Mouse (Mus musculus): ENCODE data around the gene Masp1.

Gene Masp1

DNA sequence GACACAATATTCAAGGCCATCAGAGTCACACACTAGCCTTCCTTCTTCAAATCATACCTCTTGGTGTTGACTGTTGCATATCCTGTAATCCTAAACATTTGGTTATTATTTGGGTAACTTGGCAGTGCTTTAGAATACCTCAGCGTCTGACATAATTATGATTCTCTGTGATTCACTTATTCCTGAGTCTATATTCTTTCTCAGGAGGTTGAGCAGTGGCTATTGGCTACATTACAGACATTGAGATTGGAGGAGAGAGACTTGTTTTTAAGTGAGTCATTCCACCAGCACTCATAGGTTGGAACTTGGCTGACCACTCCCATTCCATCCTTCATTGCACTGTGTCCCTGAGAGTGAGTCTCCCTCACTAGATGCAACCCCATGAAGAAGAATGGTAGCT, 7.2 kb downstream of the Masp1 start:
- no peak for DNase-seq (ENCODE audit: low spot score in 2 of 2)

GRCm38 (mm10) chr16:23511166-23511935, 9.3 kb downstream of the Masp1 start:
- DNase-seq (ENCODE audit: low spot score in 2 of 2), result no peak

GRCm38 (mm10) chr16:23505904-23506687, 14.5 kb downstream of the Masp1 start:
- no peak for DNase-seq (ENCODE audit: low spot score in 2 of 2)

- no peak for DNase-seq (ENCODE audit: low spot score in 2 of 2)
Observed at GRCm38 (mm10) chr16:23504320-23504744, 16.3 kb downstream of the Masp1 start.

DNA sequence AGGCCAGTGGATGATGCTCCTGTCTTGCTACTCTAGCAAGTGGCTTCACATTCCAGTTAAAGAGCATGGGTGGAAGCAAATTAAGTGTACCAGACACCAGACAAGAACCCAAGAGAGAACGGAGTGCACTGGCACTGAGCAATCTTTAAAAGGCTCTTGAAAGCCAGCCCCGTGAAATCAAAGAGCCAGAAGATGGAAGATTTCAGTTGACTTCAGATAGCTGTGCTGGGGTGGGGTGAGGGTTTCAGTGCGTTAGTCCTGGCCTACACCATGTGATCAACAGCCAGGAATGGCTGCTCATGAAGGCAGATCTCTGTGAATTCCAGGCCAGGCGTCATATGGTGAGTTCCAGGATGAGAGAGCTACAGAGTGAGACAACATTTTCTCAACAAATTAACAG, 17.3 kb downstream of the Masp1 start:
- no peak for DNase-seq (ENCODE audit: low spot score in 2 of 2)

- no peak for DNase-seq (ENCODE audit: low spot score in 2 of 2)
Observed at GRCm38 (mm10) chr16:23502478-23502877, 18.1 kb downstream of the Masp1 start.

- no peak for DNase-seq (ENCODE audit: low spot score in 2 of 2)
Observed at GRCm38 (mm10) chr16:23501288-23501687, 19.3 kb downstream of the Masp1 start.

DNA sequence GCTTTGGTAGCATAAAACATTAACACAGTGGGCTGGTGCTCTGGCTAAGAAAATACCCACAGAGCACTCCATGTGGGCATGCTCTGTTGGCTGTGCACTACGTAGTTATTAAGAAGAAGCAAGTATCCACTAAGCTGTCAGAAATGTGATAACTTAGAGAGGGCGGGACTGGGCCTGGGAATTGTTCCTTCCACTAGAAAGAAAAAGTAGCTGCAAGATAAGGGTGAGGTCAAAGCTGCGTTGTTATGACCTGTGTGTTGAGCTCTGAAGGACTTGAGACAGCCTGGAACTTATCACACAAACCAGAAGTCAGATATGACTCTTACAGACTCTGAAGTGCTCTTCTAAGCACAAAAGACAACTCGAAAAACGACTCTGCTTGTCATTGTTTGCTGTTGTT, 20.1 kb downstream of the Masp1 start:
- no peak for DNase-seq (ENCODE audit: low spot score in 2 of 2)

DNA sequence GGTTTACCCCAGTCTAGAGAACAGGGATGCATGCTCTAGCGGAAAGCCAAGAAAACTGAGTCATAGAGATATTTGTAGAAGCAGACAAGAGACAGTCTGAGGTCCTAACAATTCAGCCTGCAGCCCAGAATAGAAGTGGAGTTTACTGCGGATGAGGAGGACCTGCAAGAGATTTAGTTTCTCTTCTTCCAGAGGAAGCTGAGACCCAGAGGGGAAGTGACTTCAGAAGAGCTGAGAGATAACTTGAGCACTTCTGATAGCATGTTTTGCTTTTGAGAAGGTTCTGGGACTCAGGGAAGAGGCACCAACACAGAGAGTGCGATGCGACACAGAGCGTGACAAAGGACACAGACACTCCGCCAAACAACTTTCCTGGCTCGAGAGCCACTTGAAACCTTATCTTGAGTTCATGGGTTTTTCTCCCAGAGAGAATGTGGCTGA, 21.9 kb downstream of the Masp1 start:
- DNase-seq (ENCODE audit: low spot score in 2 of 2), result no peak

DNA sequence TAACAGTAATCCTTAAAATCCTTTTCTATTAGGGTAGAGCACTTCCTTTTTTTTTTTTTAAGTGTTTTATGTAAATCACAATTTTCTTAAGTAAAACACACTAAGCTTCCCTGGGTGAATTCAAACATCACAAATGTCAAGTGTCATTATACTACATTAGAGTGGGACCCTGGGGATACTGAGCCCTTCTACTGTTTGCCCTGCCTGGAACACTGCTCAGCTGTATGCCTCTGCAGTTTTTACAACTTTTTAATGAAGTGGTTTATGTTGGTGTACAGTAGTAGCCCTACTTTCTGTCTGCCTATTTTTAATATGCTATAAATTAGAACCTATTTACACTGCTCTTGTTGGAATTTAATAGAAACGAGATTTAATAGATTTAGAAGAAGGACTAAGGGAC, 22.7 kb downstream of the Masp1 start:
- DNase-seq (ENCODE audit: low spot score in 2 of 2), result no peak

- DNase-seq (ENCODE audit: low spot score in 2 of 2), result no peak
Observed at GRCm38 (mm10) chr16:23497440-23497839, 23.2 kb downstream of the Masp1 start.

DNA sequence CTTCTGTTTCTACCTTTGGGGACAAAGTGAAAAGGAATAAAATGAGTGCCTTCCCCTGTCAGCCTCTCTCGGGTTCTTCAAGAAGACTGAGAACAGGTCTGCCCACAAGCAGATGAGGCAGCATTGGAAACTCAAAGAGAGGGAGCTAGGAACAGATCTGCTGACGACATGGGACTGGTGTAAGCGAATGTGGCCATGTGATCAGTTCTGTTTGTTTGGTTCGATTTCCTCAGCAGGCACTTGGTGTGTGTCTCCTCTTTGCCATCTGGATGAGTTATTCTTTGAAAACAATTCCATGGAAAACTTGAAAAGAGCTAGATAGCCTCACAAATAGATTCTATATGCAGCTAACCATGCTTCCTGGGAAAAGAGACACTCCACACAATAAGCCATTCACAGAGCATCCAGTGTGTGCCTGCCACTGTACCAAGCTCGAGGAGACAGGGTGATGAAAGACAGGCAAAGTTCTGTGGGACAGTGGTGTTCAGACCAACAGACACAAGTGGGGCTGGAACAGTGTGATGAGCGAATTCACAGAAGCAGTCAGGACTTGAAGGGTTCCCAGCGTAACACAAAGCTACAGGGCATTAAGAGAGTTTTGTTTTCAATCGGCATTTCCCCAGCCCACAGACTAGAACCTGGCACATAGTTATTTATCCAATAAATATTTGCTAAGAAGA, 24.2 kb downstream of the Masp1 start:
- no peak for DNase-seq (ENCODE audit: low spot score in 2 of 2)

GRCm38 (mm10) chr16:23492783-23493182, 27.8 kb downstream of the Masp1 start:
- DNase-seq (ENCODE audit: low spot score in 2 of 2), result no peak

- DNase-seq (ENCODE audit: low spot score in 2 of 2), result no peak
Observed at GRCm38 (mm10) chr16:23483292-23483691, 37.3 kb downstream of the Masp1 start.

GRCm38 (mm10) chr16:23482846-23483245, 37.8 kb downstream of the Masp1 start:
- no peak for DNase-seq (ENCODE audit: low spot score in 2 of 2)

GRCm38 (mm10) chr16:23482218-23482617, 38.4 kb downstream of the Masp1 start:
- DNase-seq (ENCODE audit: low spot score in 2 of 2), result no peak

DNA sequence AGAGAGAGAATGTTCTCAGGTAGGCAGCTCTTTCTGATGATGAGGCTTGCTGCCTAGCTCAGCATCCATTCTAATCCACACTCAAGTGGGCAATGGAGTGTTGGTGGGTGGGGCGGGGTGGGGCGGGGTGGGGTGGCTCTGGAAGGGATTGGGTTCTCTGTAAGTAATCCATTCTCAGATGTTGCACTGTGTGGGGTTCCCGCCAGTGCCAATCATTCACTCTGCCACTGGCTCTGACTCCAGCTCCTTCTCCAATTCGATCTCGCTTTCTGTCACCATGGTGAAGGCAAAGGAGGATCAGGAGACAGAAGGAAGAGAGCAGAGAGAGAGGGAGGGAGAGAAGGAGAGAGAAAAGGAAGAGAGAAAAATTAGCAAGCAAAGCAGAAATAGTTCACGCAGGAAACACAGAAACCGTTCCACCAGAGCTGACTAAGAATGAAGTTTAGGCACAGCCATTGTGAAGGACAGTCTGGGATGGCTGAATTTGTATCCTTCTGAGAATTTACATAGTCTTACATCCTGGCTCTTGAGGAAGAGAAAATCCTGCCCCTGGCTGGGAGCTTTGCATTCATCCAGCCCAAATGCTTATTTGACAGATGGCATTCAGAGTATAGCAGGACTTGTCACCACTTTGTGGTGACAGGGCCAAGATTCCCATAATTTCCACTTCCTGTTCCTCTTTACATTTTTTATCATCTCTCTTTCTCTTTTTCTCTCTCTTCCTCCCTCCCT, 40.6 kb downstream of the Masp1 start:
- DNase-seq (ENCODE audit: low spot score in 2 of 2), result no peak

- DNase-seq (ENCODE audit: low spot score in 2 of 2), result no peak
Observed at GRCm38 (mm10) chr16:23476598-23476997, 44.0 kb downstream of the Masp1 start.

DNA sequence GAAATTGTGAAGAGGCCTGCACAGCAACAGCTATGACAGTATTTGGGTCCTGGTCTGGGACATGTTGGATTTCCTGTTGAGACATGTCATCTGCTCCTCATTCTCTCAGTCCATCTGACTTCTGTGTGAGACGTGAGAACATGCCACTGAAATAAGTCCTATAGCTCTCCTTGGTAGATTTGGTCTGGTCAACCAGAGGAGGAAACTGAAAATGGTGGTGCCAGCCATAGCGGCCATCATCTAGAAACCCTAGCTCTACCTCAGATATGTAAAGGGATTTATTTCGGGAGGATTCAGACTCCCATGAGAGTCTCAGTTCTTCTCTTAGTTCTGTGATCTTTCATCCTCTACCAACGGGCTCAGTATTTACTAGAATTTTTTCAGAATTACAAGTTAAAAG, 45.0 kb downstream of the Masp1 start:
- DNase-seq (ENCODE audit: low spot score in 2 of 2), result no peak

DNA sequence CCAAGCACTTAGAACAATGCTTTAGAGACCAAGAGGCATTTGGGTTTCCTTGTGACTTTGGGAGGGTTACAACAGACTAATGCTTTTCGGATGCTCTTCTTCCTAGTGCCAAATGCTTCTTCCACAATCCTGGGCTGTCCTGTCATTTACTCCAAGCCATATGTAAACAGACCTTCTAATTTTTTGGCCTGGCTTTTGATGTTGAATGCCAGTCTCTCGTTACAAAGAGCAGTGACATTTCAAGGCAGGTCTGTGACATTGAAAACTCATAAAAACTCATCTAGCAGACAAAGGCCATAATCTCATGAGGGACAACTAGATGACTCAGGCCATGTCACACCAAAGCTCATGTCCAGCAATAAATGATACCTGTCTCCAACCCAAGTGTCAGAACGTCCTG, 48.6 kb downstream of the Masp1 start:
- no peak for DNase-seq (ENCODE audit: low spot score in 2 of 2)

GRCm38 (mm10) chr16:23471551-23471950, 49.1 kb downstream of the Masp1 start:
- no peak for DNase-seq (ENCODE audit: low spot score in 2 of 2)

Data from cerebellum, postnatal 4 days (tissue).